Mouse (Mus musculus) megakaryocyte-erythroid progenitor cell, adult 5 weeks (primary cell): Measurements from ENCODE around the gene Nras. TPM values are rescaled to one million over a fixed set of nuclear protein-coding genes. Genes with fewer than 3 reads are reported as not detected.

Experiments used
- polyA plus RNA-seq: library from polyadenylated mRNA; stranded (reverse); fragments of >175 nt; gene quantifications from 2 replicates; pipeline ENCODE4 v1.2.3, GENCODE M21; 2012

Nras gene
- polyA plus RNA-seq, result 2.2 and 3.4 TPM in 2 replicates

DNA sequence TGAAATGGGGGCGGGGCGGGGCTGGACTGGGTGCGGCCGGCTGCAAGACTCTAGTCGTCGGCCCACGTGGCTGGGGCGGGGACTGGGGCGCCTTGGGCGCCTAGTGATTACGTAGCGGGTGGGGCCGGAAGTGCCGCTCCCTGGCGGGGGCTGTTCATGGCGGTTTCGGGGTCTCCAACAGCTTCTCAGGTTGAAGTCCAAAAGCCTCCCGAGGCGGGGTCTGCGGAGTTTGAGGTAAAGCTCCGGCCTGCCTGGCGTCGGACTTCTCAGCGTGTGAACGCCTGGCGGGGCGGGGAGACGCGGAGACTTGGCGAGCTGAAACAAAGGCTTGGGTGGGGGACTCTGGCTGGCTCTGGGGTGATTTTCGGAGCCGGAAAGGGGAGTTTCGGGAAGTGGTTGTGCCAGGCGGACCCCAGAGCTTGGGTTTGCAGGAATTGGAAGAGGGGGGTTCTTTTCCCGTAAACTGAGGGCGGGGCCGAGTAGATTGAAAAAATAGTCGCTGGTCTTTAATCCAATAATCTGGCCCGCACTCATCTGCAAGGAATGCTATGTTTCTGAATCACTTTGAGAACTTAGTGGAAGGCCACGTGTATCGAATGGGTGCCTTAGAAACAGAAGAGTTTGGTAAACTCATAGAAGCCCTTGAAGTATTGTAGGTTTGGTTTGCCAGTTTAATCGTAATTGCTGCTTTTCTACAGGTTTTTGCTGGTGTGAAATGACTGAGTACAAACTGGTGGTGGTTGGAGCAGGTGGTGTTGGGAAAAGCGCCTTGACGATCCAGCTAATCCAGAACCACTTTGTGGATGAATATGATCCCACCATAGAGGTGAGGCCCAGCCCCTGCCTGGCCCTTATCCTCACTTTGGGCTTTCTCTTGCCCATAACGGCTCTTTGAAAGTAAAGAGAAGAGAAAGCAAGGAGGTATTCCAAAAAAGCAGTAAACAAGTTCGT lies at the start of gene Nras:
TSS of gene Nras (plus strand) at position 79 of the 951 bp plus-strand sequence.

GRCm38 (mm10) chr3:103020249-103020942 lies 37.7 kb upstream of the Nras start, which contains the start of gene Csde1:
Gene Csde1 (plus strand): TSS chr3:103020426.

GRCm38 (mm10) chr3:103073771-103074170 lies 15.7 kb downstream of the Nras start, which contains the start of gene Ampd1:
Gene Ampd1 (plus strand): TSS chr3:103074014.

DNA sequence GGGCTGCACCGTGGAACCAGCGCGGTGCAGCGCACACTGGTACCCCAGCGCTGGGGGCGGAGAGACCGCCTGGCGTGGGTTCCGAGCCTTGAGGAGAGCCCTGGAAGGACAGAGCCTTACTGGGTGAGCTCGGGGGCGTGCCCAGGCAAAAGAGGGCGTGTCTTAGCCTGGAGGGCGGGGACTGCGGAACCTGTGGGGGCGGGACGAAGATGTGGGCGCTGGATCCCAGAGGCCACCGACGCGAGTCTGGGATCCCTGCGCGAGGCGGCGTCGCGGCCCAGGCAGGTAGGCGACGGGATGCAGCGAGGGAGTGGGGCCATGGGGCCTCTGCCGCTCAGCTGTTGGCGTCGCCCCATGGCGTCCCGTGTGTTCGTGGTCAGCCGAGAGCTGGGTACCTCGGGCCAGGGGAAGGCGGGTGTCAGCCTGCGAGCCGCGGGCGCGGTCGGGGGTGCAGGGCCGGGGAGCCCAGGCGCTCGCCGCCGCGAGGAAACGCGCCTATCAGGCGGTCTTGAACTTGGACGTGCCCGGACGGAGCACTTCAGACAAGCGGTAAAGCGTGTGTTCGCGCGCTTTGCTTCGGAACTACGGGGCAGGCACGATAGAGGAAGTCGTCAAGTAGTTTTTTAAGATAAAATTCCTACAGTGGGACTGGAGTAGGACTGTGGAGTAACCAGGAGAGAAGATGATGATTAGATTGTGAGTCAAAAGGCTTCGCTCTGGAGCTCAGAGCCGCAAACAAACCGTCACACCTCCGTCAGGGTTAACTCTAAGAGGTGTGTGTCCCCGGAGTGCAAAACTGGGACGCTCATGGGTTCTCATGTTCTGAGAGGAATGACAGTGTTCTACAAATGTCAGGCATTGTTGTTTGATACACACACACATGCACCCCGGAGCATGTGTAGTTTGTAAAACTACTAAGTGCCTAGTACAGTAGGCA lies 44.6 kb downstream of the Nras start, which contains the start of gene Dennd2c:
TSS of gene Dennd2c (plus strand) at position 151 of the 937 bp plus-strand sequence.

Other genes with a start within 250 kb of the Nras start
- not detected in 2 replicates for gene Sycp1, start 122.2 kb upstream of the Nras start, polyA plus RNA-seq
- gene Nr1h5, start 94.2 kb upstream of the Nras start, polyA plus RNA-seq, result not detected in 2 replicates
- 2.9 TPM in 2 replicates for gene Sike1, start 62.6 kb upstream of the Nras start, polyA plus RNA-seq
- 12.4 and 12.7 TPM in 2 replicates for gene Csde1, start 37.9 kb upstream of the Nras start, polyA plus RNA-seq
- not detected in 2 replicates for gene Ampd1, start 15.7 kb downstream of the Nras start, polyA plus RNA-seq
- 0.17 and 0.19 TPM in 2 replicates for gene Dennd2c, start 44.3 kb downstream of the Nras start, polyA plus RNA-seq
- gene Bcas2, start 113.4 kb downstream of the Nras start, polyA plus RNA-seq, result 106 and 141 TPM in 2 replicates
- gene Trim33, start 221.0 kb downstream of the Nras start, polyA plus RNA-seq, result 5.7 and 7.0 TPM in 2 replicates